ENCODE assay signal across 14 mouse cellular contexts in genomic region chr12:26488617-26489274, GRCm38 (mm10). TPM values are rescaled to one million over a fixed set of nuclear protein-coding genes. Genes with fewer than 3 reads are reported as not detected.
DNase-seq lines count a peak whose midpoint lies in the region; ATAC-seq and TF ChIP-seq lines count a peak whose summit lies in the region.
"Had no signal": no experiment of that assay in that cellular context is flagged by ENCODE, and none has a peak within 500 bp of the region (broad histone marks: within the 10 kb centered on the region; RNA-seq: fewer than 3 reads in every experiment).

No protein-coding gene starts in this region.

- TF ChIP-seq EP300 in liver, embryonic 14.5 days (IDR thresholded peaks at IDR 0.05; ENCODE audit: low read depth), result no peak

- no peak overlapping the region for H3K4me3 ChIP-seq in liver, embryonic 14.5 days (ENCODE audit: insufficient read depth in 1 of 2, low read depth in 2 of 2, low read length in 2 of 2)
- no peak overlapping the region for H3K4me3 ChIP-seq in embryonic facial prominence, embryonic 15.5 days (replicated peaks)
- H3K4me3 ChIP-seq in forebrain, embryonic 15.5 days, result no peak overlapping the region
- 0 out of 2 replicates have a peak overlapping the region, but pooled peaks have one; percentile 7 for H3K4me3 ChIP-seq in limb, embryonic 10.5 days

- no peak overlapping the region for H3K9ac ChIP-seq in liver, embryonic 14.5 days (replicated peaks)
- H3K9ac ChIP-seq in embryonic facial prominence, embryonic 15.5 days, result no peak overlapping the region
- H3K9ac ChIP-seq in forebrain, embryonic 15.5 days (replicated peaks), result no peak overlapping the region
- H3K9ac ChIP-seq: lung, embryonic 14.5 days had no signal

- no peaks in the 10 kb centered on the region for H3K9me3 ChIP-seq in liver, embryonic 14.5 days (ENCODE audit: control insufficient read depth, low read length)
- H3K9me3 ChIP-seq in embryonic facial prominence, embryonic 15.5 days (replicated peaks), result no peaks in the 10 kb centered on the region
- H3K9me3 ChIP-seq in forebrain, embryonic 15.5 days, result no peaks in the 10 kb centered on the region
- H3K9me3 ChIP-seq in limb, embryonic 10.5 days (replicated peaks), result no peaks in the 10 kb centered on the region

- peaks cover 19 to 22% of the 10 kb centered on the region in 2 experiments for H3K4me1 ChIP-seq in liver, embryonic 14.5 days (replicated peaks; ENCODE audit: control insufficient read depth in 2 of 2, insufficient read depth in 2 of 2, low read length in 1 of 2)
- no peaks in the 10 kb centered on the region for H3K4me1 ChIP-seq in embryonic facial prominence, embryonic 15.5 days
- H3K4me1 ChIP-seq in forebrain, embryonic 15.5 days, result peaks cover 12% of the 10 kb centered on the region
- peaks cover 20% of the 10 kb centered on the region for H3K4me1 ChIP-seq in limb, embryonic 10.5 days

- no peak for ATAC-seq in liver, embryonic 14.5 days (ENCODE audit: insufficient read depth)
- no peak for ATAC-seq in embryonic facial prominence, embryonic 15.5 days (ENCODE audit: insufficient number of reproducible peaks, low FRiP score, low TSS enrichment, low read depth)
- ATAC-seq in forebrain, embryonic 15.5 days (replicated peaks), result peak; percentile 53; the same call in 1 of the 2 replicates
- ATAC-seq in CD4-positive, CD25-positive, alpha-beta regulatory T cell, adult 4 months, result no peak
- ATAC-seq: Patski had no signal

- no peak for TF ChIP-seq CTCF in liver, embryonic 14.5 days (IDR thresholded peaks at IDR 0.05; ENCODE audit: low read depth)

- peak overlapping the region; percentile 1 for H3K4me2 ChIP-seq in liver, embryonic 14.5 days (ENCODE audit: low read depth)
- H3K4me2 ChIP-seq in embryonic facial prominence, embryonic 15.5 days (replicated peaks), result peak overlapping the region; percentile 9; the same call in 1 of the 2 replicates
- H3K4me2 ChIP-seq in forebrain, embryonic 15.5 days (replicated peaks), result no peak overlapping the region
- H3K4me2 ChIP-seq: lung, embryonic 14.5 days had no signal

- no peak overlapping the region for H3K27ac ChIP-seq in liver, embryonic 14.5 days
- H3K27ac ChIP-seq in embryonic facial prominence, embryonic 15.5 days (replicated peaks), result no peak overlapping the region
- H3K27ac ChIP-seq in forebrain, embryonic 15.5 days (replicated peaks), result no peak overlapping the region
- H3K27ac ChIP-seq in limb, embryonic 10.5 days, result peak overlapping the region; percentile 78

- DNase-seq in liver, embryonic 14.5 days (ENCODE audit: low read depth in 3 of 3, low spot score in 3 of 3), result no peak
- no peak for DNase-seq in liver
- DNase-seq in limb, embryonic 10.5 days (ENCODE audit: low spot score), result no peak
- DNase-seq in heart, adult 18-20 months, result no peak
- no peak for DNase-seq in testis, postnatal 10 days (ENCODE audit: low spot score)
- DNase-seq: adrenal gland, adult 8-10 months; thymus, adult 18-20 months had no signal

- WGBS in liver, embryonic 14.5 days (ENCODE audit: insufficient replicate concordance), result 61% methylated on average over 5 of the region's 5 CpGs
- 33% methylated on average over 5 of the region's 5 CpGs for WGBS in embryonic facial prominence, embryonic 15.5 days
- WGBS in forebrain, embryonic 15.5 days, result 23% methylated on average over 5 of the region's 5 CpGs
- WGBS in limb, embryonic 10.5 days, result 54% methylated on average over 5 of the region's 5 CpGs

- H3K27me3 ChIP-seq in liver, embryonic 14.5 days (ENCODE audit: control insufficient read depth, insufficient read depth, low read length), result no peaks in the 10 kb centered on the region
- H3K27me3 ChIP-seq in embryonic facial prominence, embryonic 15.5 days, result no peaks in the 10 kb centered on the region; the same call in 1 of the 2 replicates
- H3K27me3 ChIP-seq in forebrain, embryonic 15.5 days, result no peaks in the 10 kb centered on the region
- H3K27me3 ChIP-seq in limb, embryonic 10.5 days (ENCODE audit: low read depth, poor library complexity, severe bottlenecking), result no peaks in the 10 kb centered on the region
- H3K27me3 ChIP-seq: CH12.LX had no signal

- H3K36me3 ChIP-seq in liver, embryonic 14.5 days (replicated peaks; ENCODE audit: control insufficient read depth, insufficient read depth, low read depth), result no peaks in the 10 kb centered on the region
- H3K36me3 ChIP-seq in embryonic facial prominence, embryonic 15.5 days, result no peaks in the 10 kb centered on the region
- no peaks in the 10 kb centered on the region for H3K36me3 ChIP-seq in forebrain, embryonic 15.5 days
- no peaks in the 10 kb centered on the region for H3K36me3 ChIP-seq in limb, embryonic 10.5 days

RNA-seq across cellular contexts. Expression of gene Cmpk2, which starts 19.7 kb away (rescaled TPM):
- 3.6 and 4.5 TPM in 2 replicates for polyA plus RNA-seq in liver, embryonic 14.5 days (2012; rRNA removed)
- 10.2 and 13.5 TPM in 2 replicates for polyA plus RNA-seq in liver, embryonic 14.5 days (2014; fragmentation: Nextera tagmentation; extraction: Ambion mirVana)
- polyA plus RNA-seq in embryonic facial prominence, embryonic 15.5 days (2015; fragmentation: Nextera tagmentation; extraction: Ambion mirVana), result 7.5 and 8.8 TPM in 2 replicates
- polyA plus RNA-seq in forebrain, embryonic 15.5 days (2015; fragmentation: Nextera tagmentation; extraction: Ambion mirVana), result 10.4 and 11.5 TPM in 2 replicates
- 3.4 and 5.4 TPM in 2 replicates for polyA plus RNA-seq in limb, embryonic 10.5 days (2016; fragmentation: Nextera tagmentation; extraction: Ambion mirVana)
- 1 to 10 TPM; 5.0 to 6.4 TPM for total RNA-seq in heart, adult 18-20 months (2021)
- 1 to 10 TPM; 8.2 to 8.8 TPM for polyA plus RNA-seq in CD4-positive, CD25-positive, alpha-beta regulatory T cell, adult 4 months (2017; shearing (Covaris generic))

RNA-seq across cellular contexts. Expression of gene Rsad2, which starts 32.5 kb away (rescaled TPM):
- polyA plus RNA-seq in liver, embryonic 14.5 days (2012; rRNA removed), result 0.93 TPM in 2 replicates
- polyA plus RNA-seq in liver, embryonic 14.5 days (2014; fragmentation: Nextera tagmentation; extraction: Ambion mirVana), result 1.9 and 2.7 TPM in 2 replicates
- 1.5 and 1.6 TPM in 2 replicates for polyA plus RNA-seq in embryonic facial prominence, embryonic 15.5 days (2015; fragmentation: Nextera tagmentation; extraction: Ambion mirVana)
- 0.43 and 0.49 TPM in 2 replicates for polyA plus RNA-seq in forebrain, embryonic 15.5 days (2015; fragmentation: Nextera tagmentation; extraction: Ambion mirVana)
- polyA plus RNA-seq in limb, embryonic 10.5 days (2016; fragmentation: Nextera tagmentation; extraction: Ambion mirVana), result 0.78 and 0.94 TPM in 2 replicates
- total RNA-seq in heart, adult 18-20 months (2021), result 1 to 10 TPM; 5.8 to 7.8 TPM
- 1 to 10 TPM; 3.9 to 5.8 TPM for polyA plus RNA-seq in CD4-positive, CD25-positive, alpha-beta regulatory T cell, adult 4 months (2017; shearing (Covaris generic))
- total RNA-seq: granulocyte monocyte progenitor cell, adult 5-6 weeks had no signal
